Mouse (Mus musculus) stomach, embryonic 16.5 days (tissue): ENCODE measurements around the gene Timp2. TPM values are rescaled to one million over a fixed set of nuclear protein-coding genes. Genes with fewer than 3 reads are reported as not detected.

ENCODE experiments used
- ATAC-seq: fragments of 200-750 bp; cut with Nextera tagmentation; 2 replicates; pipeline ENCODE4 v1.8.0; 2017; ENCODE audit warnings: moderate number of reproducible peaks, moderate TSS enrichment; ENCODE audit not compliant: insufficient read depth, low FRiP score
- H3K27ac ChIP-seq: fragments of 300-500 bp; sonication (generic); 2 replicates; pipeline ENCODE4 v1.5.1; 2014; ENCODE audit warnings: low read length
- H3K27me3 ChIP-seq: fragments of 300-500 bp; sonication (generic); 2 replicates; pipeline ENCODE4 v1.6.1; 2014; ENCODE audit warnings: low read length, control low read depth, mixed read lengths; ENCODE audit not compliant: control insufficient read depth, insufficient read depth
- H3K36me3 ChIP-seq: fragments of 300-500 bp; sonication (generic); 2 replicates; pipeline ENCODE4 v1.6.1; 2014; ENCODE audit warnings: low read length; ENCODE audit not compliant: control insufficient read depth, insufficient read depth
- H3K4me1 ChIP-seq: fragments of 300-500 bp; sonication (generic); 2 replicates; pipeline ENCODE4 v1.6.1; 2014; ENCODE audit warnings: low read length, control low read depth, mixed read lengths; ENCODE audit not compliant: control insufficient read depth, insufficient read depth
- H3K4me2 ChIP-seq: fragments of 300-500 bp; sonication (generic); 2 replicates; pipeline ENCODE4 v1.6.1; 2014; ENCODE audit warnings: low read depth, low read length, mixed read lengths
- H3K4me3 ChIP-seq: fragments of 300-500 bp; sonication (generic); replicated peaks from 2 replicates; pipeline ENCODE4 v1.5.1; 2014; ENCODE audit warnings: mild to moderate bottlenecking, low read length
- H3K9ac ChIP-seq: fragments of 300-500 bp; sonication (generic); 2 replicates; pipeline ENCODE4 v1.6.1; 2014; ENCODE audit warnings: low read length
- H3K9me3 ChIP-seq: fragments of 300-500 bp; sonication (generic); replicated peaks from 2 replicates; pipeline ENCODE4 v1.6.1; 2016; ENCODE audit warnings: low read length, control low read depth; ENCODE audit not compliant: control insufficient read depth
- WGBS: fragments of 180-500 bp; shearing (Covaris S2); extraction: QIAGEN DNeasy Blood & Tissue Kit; methylation state at CpG from one replicate; pipeline ENCODE4 v1.1.7; 2014; 5-methylcytosine and 5-hydroxymethylcytosine counted together
- polyA plus RNA-seq: library from polyadenylated mRNA; unstranded; fragments of >200 nt; fragmentation: Nextera tagmentation; extraction: Ambion mirVana; gene quantifications from 2 replicates; pipeline ENCODE4 v1.2.1, GENCODE M21; 2015

Gene Timp2
- polyA plus RNA-seq, 1 experiment from 2014 or later = 66.5 TPM

GRCm38 (mm10) chr11:118364021-118364420 is 8.5 kb upstream of the Timp2 start:
- Histone ChIP-seq H3K4me2 (no peak overlapping the region), H3K36me3 (no peaks in the 10 kb centered on the region), H3K4me1 (peaks cover 40% of the 10 kb centered on the region), H3K4me3 (no peak overlapping the region), H3K9me3 (no peaks in the 10 kb centered on the region), H3K27ac (no peak overlapping the region; the same call in 1 of the 2 replicates), H3K9ac (peak overlapping the region; percentile 65; the same call in 1 of the 2 replicates), H3K27me3 (no peaks in the 10 kb centered on the region)
- no peak for ATAC-seq
- 84% methylated on average over 4 of the region's 4 CpGs for WGBS

GRCm38 (mm10) chr11:118362971-118363518 is 7.5 kb upstream of the Timp2 start:
- H3K9me3 ChIP-seq = no peaks in the 10 kb centered on the region
- peak overlapping the region; percentile 41 for H3K4me2 ChIP-seq
- H3K4me1 ChIP-seq = peaks cover 40% of the 10 kb centered on the region
- H3K9ac ChIP-seq = peak overlapping the region; percentile 65
- ATAC-seq = peak; percentile 86
- peak overlapping the region; percentile 90 for H3K27ac ChIP-seq
- WGBS = 5% methylated on average over 8 of the region's 8 CpGs
- no peaks in the 10 kb centered on the region for H3K36me3 ChIP-seq
- H3K4me3 ChIP-seq = no peak overlapping the region
- H3K27me3 ChIP-seq = no peaks in the 10 kb centered on the region

- Histone ChIP-seq H3K27ac (peak overlapping the region; percentile 90), H3K9ac (peak overlapping the region; percentile 65), H3K4me1 (peaks cover 40% of the 10 kb centered on the region), H3K4me2 (no peak overlapping the region), H3K4me3 (no peak overlapping the region), H3K36me3 (no peaks in the 10 kb centered on the region), H3K9me3 (no peaks in the 10 kb centered on the region), H3K27me3 (no peaks in the 10 kb centered on the region)
- no peak for ATAC-seq
- 50% methylated on average over 1 of the region's 1 CpGs for WGBS
Measured at GRCm38 (mm10) chr11:118362501-118362900, 7.0 kb upstream of the Timp2 start.

- H3K4me1 ChIP-seq = peaks cover 38% of the 10 kb centered on the region
- no peak overlapping the region; the same call in 1 of the 2 replicates for H3K27ac ChIP-seq
- H3K36me3 ChIP-seq = no peaks in the 10 kb centered on the region
- H3K4me3 ChIP-seq = no peak overlapping the region
- H3K27me3 ChIP-seq = no peaks in the 10 kb centered on the region
- no peak for ATAC-seq
- no peak overlapping the region for H3K9ac ChIP-seq
- H3K9me3 ChIP-seq = no peaks in the 10 kb centered on the region
- peak overlapping the region; percentile 21; the same call in 1 of the 2 replicates for H3K4me2 ChIP-seq
- WGBS = 22% methylated on average over 10 of the region's 10 CpGs
Measured at GRCm38 (mm10) chr11:118360907-118361341, 5.4 kb upstream of the Timp2 start.

- H3K27me3 ChIP-seq = no peaks in the 10 kb centered on the region
- H3K9ac ChIP-seq = no peak overlapping the region
- WGBS = 58% methylated on average over 7 of the region's 7 CpGs
- H3K4me3 ChIP-seq = no peak overlapping the region
- H3K4me1 ChIP-seq = peaks cover 42% of the 10 kb centered on the region
- H3K9me3 ChIP-seq = no peaks in the 10 kb centered on the region
- no peak overlapping the region; the same call in 1 of the 2 replicates for H3K27ac ChIP-seq
- no peaks in the 10 kb centered on the region for H3K36me3 ChIP-seq
- H3K4me2 ChIP-seq = no peak overlapping the region; the same call in 1 of the 2 replicates
- ATAC-seq = no peak
Measured at GRCm38 (mm10) chr11:118360491-118360890, 5.0 kb upstream of the Timp2 start.

DNA sequence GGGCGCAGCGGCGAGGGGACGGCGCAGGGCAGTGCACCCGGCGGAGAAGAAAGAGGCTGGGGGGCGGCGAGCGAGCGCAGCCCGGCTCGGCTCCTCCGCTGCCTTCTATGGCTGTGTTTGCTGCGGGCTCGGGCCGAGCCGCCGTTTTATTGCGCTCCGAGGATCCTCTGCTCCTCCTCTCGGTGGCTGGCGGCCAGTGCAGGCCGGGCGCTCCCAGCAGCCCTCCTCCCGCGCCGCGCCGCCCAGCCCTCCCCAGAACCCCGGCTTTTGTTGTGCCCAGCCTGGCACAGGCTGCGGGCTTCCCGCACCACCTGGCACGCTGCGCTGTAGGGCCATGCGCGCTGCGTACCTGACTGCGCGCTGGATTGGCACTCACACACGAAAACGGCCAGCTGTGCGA is 335 bp downstream of the Timp2 start:
- Histone ChIP-seq H3K9me3 (no peaks in the 10 kb centered on the region), H3K4me1 (peaks cover 20% of the 10 kb centered on the region), H3K9ac (peak overlapping the region; percentile 95), H3K4me3 (peak overlapping the region; percentile 78), H3K4me2 (peak overlapping the region; percentile 93), H3K27ac (peak overlapping the region; percentile 90), H3K36me3 (no peaks in the 10 kb centered on the region), H3K27me3 (no peaks in the 10 kb centered on the region)
- 0% methylated on average over 40 of the region's 43 CpGs for WGBS
- ATAC-seq = peak; percentile 93

DNA sequence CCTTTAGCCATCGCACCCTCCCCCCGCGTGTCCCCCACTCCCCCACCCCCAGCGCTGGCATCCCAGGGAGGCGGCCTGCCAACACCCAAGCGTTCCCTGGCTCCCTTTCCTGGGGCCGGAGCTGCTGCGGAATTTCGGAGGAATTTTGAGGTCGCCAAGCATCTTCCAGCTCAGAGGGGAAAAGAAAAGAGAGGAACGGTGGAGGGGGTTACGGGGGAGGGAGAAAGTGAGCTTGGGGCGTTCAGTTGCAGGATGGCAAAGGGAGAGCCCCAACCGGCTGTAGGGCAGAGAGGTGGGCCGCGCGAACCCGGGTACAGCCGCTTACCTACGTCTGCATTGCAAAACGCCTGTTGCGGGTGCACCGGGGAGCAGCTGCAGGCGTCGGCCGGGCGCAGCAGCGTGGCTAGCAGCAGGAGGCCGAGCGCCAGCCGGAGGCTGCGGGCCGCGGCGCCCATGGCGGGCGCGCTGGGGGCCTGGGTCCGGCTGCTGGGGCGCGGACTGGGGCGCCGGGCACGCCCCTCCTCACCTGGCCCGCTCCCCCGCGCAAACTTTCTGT is 826 bp downstream of the Timp2 start:
- H3K4me3 ChIP-seq = peak overlapping the region; percentile 78
- no peak; the same call in 1 of the 2 replicates for ATAC-seq
- H3K4me1 ChIP-seq = peaks cover 20% of the 10 kb centered on the region
- H3K27me3 ChIP-seq = no peaks in the 10 kb centered on the region
- no peaks in the 10 kb centered on the region for H3K9me3 ChIP-seq
- no peaks in the 10 kb centered on the region for H3K36me3 ChIP-seq
- H3K27ac ChIP-seq = peak overlapping the region; percentile 90
- H3K4me2 ChIP-seq = peak overlapping the region; percentile 93
- H3K9ac ChIP-seq = peak overlapping the region; percentile 95
- under 1% methylated on average over 47 of the region's 47 CpGs for WGBS

DNA sequence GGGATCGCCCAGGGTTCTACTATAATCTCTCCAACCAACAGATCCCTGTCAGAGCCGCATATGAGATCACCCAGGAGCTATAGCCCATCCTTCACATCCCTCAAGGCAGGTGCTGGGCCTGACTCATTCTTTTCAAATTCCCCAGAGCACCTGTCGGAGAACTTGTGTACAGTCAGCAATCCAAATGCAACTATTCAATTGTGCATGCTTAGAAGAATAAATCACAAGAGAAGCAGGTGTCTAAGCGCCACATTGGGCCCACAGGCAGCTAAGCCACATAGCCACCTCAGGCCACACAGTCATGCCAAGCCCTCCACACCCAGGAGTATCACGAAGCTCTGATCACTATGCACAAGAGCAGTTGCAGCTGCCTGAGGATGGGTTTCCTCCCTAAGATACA is 6.0 kb downstream of the Timp2 start:
- Histone ChIP-seq H3K4me3 (no peak overlapping the region), H3K4me2 (no peak overlapping the region), H3K9ac (0 out of 2 replicates have a peak overlapping the region, but pooled peaks have one; percentile 43), H3K9me3 (no peaks in the 10 kb centered on the region), H3K36me3 (no peaks in the 10 kb centered on the region), H3K27me3 (no peaks in the 10 kb centered on the region), H3K4me1 (peaks cover 46% of the 10 kb centered on the region), H3K27ac (peak overlapping the region; percentile 69; the same call in 1 of the 2 replicates)
- no peak for ATAC-seq
- WGBS = 68% methylated on average over 5 of the region's 5 CpGs

GRCm38 (mm10) chr11:118348877-118349276 is 6.7 kb downstream of the Timp2 start:
- peak overlapping the region; percentile 43; the same call in 1 of the 2 replicates for H3K9ac ChIP-seq
- H3K4me1 ChIP-seq = peaks cover 44% of the 10 kb centered on the region
- H3K36me3 ChIP-seq = no peaks in the 10 kb centered on the region
- no peak overlapping the region; the same call in 1 of the 2 replicates for H3K4me2 ChIP-seq
- ATAC-seq = peak; percentile 56; the same call in 1 of the 2 replicates
- WGBS = 38% methylated on average over 5 of the region's 5 CpGs
- H3K9me3 ChIP-seq = no peaks in the 10 kb centered on the region
- no peaks in the 10 kb centered on the region for H3K27me3 ChIP-seq
- H3K4me3 ChIP-seq = no peak overlapping the region
- H3K27ac ChIP-seq = peak overlapping the region; percentile 69
